Mouse (Mus musculus): ENCODE data around the gene Pdia4.
"Not testable (repeated sequence)": the region's sequence is repeated elsewhere in the genome, so short reads cannot be mapped to it uniquely, and the experiment has no call there.

Pdia4 gene

GRCm38 (mm10) chr6:47757849-47758248 is 55.4 kb downstream of the Pdia4 start:
- DNase-seq (ENCODE audit: low spot score) = peak; percentile 56

GRCm38 (mm10) chr6:47757429-47757828 is 55.8 kb downstream of the Pdia4 start:
- not testable (repeated sequence) for DNase-seq (ENCODE audit: low spot score)

GRCm38 (mm10) chr6:47753144-47753543 is 60.1 kb downstream of the Pdia4 start:
- not testable (repeated sequence) for DNase-seq (ENCODE audit: low spot score)

- DNase-seq (ENCODE audit: low spot score) = peak; percentile 75
These were observed 64.9 kb downstream of the Pdia4 start for GRCm38 (mm10) chr6:47748306-47748705.

- not testable (repeated sequence) for DNase-seq (ENCODE audit: low spot score)
These were observed 65.3 kb downstream of the Pdia4 start for GRCm38 (mm10) chr6:47747886-47748285.

All from testis, postnatal 14 days (tissue).